Mouse (Mus musculus) spleen, postnatal 14 days (tissue): ENCODE results near the gene Crebrf.
A peak's percentile ranks its signal among the peaks of the same experiment; 100 is the strongest.

Experiments
- DNase-seq, 2 experiments: peaks; one replicate each; pipeline ENCODE4 v3.0.0; 2021 to 2022; ENCODE audit warnings: low spot score in 2 of 2

Crebrf gene

DNA sequence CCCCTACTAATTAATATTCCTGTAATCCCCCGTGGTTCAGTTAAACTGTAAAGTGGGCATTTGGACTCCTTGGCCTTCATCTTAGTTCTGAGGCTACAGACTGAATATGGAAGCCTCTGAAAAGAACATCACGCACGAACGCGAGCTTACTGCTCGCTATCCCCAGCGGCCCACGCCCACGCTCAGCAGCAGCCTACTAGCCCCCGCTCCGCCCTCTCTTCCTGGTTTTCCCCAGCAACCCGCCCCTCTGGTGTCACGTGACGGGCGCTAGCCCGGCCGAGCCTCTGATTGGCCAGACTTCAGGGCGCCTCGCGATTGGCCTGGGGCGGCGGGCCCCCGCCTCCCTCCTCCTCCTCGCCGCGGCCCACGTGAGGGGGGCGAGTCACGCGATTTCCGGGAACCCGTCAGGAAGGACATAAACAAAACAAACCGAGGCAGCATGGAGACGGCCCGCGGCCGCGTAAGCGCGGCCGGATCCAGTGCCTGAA, at the start of gene Crebrf:
TSS of gene Crebrf (plus strand) at position 380 of the 488 bp plus-strand sequence.
- DNase-seq = peak; percentile 96 to 98

GRCm38 (mm10) chr17:26671268-26671667, 44.2 kb upstream of the Crebrf start:
- no peak for DNase-seq

GRCm38 (mm10) chr17:26675845-26676244, 39.6 kb upstream of the Crebrf start:
- DNase-seq = no peak

DNA sequence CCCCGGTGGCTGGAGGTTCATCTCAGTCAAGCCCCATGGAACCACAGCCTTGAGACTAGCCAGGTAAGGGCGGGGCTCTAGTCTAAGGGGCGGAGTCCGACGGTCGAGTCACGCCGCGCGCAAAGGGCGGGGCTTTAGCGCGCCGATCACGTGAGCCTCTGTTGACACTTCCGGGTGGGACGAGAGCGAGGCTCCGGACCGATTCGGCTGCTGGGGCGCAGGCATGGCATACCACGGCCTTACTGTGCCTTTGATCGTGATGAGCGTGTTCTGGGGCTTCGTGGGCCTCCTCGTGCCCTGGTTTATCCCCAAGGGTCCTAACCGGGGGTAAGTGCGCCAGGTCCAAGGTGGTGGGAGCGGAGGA, 39.2 kb upstream of the Crebrf start:
- peak; percentile 82 to 87 for DNase-seq

DNA sequence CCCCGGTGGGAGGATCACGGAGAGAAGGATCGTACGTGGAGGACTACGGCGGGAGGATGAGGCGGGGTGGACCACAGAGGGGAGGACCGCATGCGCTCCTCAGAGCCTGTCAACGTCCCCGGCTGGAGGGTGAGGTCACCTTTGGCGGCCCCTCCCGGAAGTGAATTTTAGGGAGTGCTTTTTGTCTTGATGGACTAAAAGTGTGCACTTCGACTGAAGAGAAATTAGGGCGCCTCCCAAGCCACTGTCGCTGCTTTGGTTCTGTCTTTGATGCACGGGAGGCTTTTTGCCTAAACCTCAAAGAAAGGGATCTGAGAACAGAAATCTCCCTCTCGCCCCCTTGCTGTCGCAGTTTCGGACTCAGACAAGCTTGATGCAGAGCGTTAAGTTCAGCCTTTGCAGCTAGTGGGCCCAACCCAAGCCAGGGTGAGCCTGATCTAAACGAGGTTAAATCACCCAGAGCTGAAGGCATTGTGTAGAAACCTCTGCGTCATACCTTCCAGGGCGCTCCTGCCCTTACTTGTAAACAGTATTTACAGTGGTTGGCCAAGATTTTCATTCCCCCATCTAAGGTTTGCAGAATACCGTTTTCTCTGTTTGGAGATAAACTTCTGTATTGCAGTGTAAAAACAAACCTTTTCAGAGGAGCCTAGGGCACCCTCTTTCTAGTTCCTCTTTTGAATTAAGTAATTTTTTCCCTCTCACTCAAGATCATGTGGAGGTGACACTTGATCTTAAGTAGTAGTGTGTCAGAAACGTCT, 38.7 kb upstream of the Crebrf start:
- DNase-seq = peak in 1 of 2 experiments; percentile 38

DNA sequence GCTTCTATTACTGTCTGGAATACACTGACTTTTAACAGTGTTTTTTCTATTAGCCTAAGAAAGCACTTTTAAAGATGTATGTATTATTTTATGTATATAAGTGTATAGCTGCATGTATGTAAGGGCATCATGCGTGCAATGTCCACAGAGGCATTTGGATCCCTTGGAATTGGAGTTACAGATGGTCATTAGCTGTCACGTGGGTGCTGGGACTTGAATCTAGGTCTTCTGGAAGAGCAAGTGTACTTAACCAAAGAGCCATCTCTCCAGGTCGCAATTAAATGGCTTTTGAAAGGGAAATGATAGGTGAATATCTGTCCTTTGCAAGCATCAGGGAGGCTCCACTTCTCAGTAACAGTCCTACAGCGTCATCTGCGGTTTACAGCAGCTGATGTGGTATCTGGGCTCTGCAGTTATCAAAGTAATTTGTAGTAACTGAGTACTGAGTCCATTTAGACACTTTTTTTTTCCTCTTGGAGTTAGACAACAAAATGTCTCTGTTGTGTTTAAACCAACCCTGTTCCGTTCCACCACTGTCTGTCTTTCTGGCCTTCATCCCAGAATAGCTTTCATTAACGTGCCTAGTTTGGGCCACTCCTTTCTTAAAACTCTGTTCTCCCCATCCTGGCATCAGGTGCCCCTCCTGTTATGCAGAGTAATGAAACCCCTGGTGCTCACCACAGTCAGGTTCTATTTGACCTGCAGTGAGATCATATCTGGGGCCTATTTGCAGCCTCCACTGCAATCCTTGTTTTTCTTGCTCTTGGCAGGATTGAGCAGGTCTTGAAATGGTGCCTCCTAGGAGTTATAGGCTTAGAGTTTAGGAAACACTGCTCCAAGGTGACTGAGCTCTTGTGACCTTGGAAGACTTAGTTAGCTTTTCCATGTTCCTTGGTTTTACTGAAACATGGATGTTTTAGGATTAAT, 37.5 kb upstream of the Crebrf start:
- no peak for DNase-seq

DNA sequence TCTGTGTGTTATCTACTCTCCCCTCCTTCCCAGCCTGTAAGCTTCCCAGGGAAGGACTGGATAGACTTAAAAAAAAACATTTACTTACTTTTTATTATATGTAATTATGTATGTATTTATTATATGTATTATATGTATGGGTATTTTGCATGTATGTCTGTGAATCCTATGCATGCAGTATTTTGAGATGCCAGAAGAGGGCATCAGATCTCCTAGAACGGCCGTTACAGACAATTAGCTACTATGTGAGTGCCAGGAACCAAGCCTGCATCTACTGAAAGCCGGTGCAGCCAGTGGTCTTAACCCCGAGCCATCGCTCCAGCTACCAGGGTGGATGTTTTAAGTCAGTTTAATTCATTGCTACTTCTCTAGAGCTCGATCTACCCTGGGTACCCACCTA, 34.2 kb upstream of the Crebrf start:
- no peak for DNase-seq

DNA sequence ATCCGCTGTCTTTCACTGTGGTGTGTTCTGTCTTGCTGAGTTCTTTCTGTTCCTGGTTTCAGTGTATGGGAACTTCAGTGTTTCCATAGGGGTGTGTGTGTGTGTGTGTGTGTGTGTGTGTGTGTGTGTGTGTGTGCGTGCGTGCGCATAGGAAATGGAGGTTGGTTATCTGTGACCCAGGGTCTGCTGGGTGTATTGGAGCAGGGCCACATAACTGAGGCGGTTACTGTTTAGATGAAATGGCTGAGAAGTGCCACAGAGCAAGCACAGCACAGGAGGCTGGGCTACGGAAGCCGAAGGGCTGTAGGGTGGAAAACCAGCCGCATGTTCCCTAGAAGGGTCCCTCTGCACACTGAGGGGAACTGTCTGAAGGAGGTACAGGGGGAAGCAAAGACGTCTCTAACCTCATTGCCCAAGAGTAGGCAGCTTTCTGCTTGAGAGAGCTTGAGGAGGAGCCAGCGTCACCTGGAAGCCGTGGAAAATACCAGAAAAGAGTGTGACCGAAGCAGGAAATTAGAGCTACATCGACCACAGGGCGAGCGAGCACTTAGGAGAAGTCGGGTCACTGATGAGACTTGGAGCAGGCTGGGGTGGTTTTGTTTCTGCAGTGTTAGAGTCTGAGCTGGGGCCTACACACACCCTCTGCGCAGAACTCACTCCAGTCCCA, 29.0 kb upstream of the Crebrf start:
- no peak for DNase-seq

- DNase-seq = no peak
Observed at GRCm38 (mm10) chr17:26688795-26689735, 26.4 kb upstream of the Crebrf start.

DNA sequence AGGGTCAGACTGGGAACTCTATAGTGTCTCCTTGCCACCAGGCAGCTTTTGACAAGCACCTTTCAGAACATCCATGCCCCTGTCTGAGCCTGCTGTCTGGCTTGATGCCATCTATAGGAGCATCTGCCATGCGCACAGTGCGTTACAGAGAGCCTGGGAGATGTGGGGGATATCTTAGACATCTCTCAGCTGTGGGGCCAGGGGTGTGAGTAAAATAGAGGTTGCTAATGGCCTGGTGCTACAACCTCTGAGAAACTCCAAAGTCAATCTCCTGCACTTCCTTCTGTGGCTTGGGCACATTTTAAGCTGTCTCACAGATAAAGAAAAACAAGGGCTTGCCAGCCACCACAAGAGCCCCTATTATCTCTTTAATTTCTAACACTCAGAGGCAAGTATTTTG, 25.6 kb upstream of the Crebrf start:
- DNase-seq = no peak

DNA sequence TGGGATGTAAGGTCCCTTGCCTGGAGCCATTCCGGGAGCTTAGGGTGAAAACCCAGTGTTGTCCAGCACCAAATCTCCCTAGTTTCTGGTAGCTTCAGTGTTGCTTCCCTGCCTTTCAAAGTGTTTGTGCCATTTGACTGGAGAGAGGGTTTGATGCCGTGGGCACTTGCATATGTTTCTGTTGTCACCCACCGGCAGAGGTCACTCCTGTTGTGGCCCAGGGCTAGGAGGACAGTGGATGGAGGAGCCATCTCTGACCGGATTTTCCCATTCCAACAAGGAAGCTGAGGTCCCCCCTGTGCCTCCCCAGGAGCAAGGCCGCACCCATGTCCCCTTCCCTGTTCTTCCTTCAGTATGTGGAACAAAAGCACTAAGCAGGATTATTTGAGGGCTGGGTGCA, 25.2 kb upstream of the Crebrf start:
- DNase-seq = no peak

GRCm38 (mm10) chr17:26691110-26691509, 24.3 kb upstream of the Crebrf start:
- DNase-seq = no peak

DNA sequence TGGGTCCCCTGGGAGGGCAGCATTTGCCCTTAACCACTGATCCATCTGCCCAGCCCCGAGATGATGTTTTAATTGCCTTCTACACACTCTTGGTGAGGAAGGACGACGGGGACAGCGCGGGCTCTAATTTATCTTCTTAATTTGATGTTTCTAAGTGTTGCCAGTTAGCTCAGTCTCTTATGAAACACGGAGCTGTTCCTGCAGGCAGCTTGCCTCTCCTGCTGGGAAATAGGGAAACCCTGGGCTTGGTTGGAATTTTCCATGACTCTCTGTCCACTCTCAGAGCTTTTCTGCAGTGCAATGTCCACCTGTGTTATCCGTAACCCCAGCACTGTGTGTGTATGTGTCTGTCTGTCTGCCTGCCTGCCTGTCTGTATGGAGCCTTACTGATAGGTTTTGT, 22.0 kb upstream of the Crebrf start:
- DNase-seq = no peak

DNA sequence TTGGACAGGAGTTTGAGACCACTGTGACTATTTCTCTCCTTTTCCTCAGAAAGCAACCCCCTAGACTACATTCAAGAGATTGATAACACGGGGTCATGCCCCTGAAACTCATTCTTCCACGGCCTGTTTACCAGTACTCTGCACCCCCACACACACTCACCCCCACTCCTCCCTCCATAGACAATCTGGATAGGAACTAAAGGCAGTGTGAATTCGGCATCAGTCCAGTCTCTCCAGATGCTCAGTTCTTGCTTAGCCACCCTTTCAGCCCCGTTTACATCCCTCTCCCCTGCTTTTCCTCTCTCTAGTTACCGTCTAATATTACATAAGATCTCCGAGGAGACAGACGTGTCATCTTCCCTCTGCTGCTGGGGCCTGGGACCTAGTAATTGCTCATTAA, 21.3 kb upstream of the Crebrf start:
- no peak for DNase-seq

DNA sequence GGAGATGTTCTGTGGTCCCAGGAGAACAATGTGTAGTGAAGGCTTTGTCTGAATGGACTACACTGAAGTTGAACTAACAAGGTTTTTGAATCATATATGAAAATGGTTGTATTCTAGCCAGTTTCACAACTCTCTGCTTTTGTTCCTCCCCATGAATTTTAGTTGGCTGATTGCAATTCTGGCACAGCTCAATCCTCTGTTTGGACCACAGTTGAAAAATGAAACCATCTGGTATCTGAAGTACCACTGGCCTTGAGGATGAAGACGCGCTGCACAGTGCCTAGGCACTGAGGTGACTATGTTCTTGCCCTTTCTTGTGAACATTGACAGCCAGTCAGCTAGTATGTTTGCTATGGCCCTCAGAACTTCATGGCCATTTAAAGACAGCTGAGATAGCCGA, 20.3 kb upstream of the Crebrf start:
- no peak for DNase-seq

- DNase-seq = peak in 1 of 2 experiments; percentile 13
Observed at GRCm38 (mm10) chr17:26698846-26699245, 16.6 kb upstream of the Crebrf start.

- DNase-seq = no peak
Observed at GRCm38 (mm10) chr17:26699819-26700616, 15.4 kb upstream of the Crebrf start.

- DNase-seq = no peak
Observed at GRCm38 (mm10) chr17:26701565-26701964, 13.9 kb upstream of the Crebrf start.

DNA sequence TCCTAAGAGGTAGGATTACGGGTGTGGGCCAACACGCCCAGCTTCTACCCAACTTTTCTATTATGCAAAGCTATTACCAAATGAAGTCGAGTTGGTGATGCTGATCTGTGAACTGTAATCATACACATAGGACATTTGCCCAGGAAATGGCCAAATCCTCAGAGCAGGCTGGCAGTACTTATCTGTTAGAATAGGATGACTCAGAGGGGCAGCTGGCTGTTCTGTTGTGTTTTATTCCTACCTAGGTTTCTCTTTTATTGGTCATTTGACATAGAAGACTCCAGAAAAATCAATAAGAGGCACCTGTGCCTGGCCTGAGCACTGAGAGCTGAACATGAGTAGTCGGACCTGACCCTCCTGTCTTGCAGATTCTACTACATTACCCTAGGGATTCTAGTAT, 12.8 kb upstream of the Crebrf start:
- no peak for DNase-seq

DNA sequence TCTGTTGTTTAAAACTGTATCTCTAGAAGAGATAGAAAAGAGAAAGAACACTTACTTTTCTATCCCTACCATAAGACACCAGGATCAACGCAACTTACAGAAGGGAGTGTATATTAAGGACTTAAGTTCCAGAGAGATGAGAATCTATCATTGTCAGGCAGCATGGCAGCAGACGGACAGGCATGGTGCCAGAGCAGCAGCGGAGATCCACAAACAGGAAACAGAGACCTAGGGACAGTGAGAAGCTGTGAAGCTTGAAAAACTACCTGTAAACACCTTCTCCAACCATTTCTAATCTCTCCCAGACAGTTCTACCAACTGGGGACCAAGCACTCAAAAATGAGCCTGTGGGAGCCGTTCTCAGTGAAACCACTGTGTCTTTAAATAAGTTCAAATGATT, 11.8 kb upstream of the Crebrf start:
- no peak for DNase-seq
